In the genomic region with DNA sequence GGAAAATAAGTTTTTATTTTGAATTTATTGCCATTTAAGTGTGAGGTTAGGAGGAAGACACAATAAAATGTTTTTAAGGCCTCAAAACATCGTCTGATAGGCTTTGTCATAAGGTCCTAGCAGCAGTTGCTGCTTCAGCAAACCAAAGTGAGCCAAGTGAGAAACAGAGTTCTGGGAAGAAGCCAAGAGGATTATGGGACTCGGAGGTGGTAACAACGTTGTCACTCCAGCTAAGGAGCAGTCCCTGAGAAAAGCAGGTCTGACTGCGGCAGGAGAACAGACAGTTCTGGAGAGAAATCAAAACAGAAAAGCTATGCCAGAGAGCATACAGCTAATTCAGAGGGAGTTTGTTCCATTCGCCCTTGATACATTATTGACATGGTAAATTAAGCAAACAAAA, we compare ENCODE assay signal across 13 mouse cellular contexts.
"Had no signal": no experiment of that assay in that cellular context is flagged by ENCODE, and none has a peak within 500 bp of the region (broad histone marks: within the 10 kb centered on the region; RNA-seq: fewer than 3 reads in every experiment).

No protein-coding gene starts in this region.

- H3K27me3 ChIP-seq: limb, embryonic 15.5 days; liver, embryonic 12.5 days; midbrain, embryonic 15.5 days; neural tube, embryonic 13.5 days had no signal

- H3K36me3 ChIP-seq: limb, embryonic 15.5 days; liver, embryonic 12.5 days; midbrain, embryonic 10.5 days; midbrain, embryonic 15.5 days; neural tube, embryonic 13.5 days had no signal

- H3K4me2 ChIP-seq: limb, embryonic 15.5 days; liver, embryonic 12.5 days; lung, embryonic 14.5 days; midbrain, embryonic 15.5 days; neural tube, embryonic 13.5 days had no signal

- H3K4me1 ChIP-seq: limb, embryonic 15.5 days; liver, embryonic 12.5 days; midbrain, embryonic 15.5 days; neural tube, embryonic 13.5 days had no signal

- DNase-seq: lung, embryonic 14.5 days; lung, postnatal 10 days; lung, postnatal 4 days; retina, postnatal 1 day; right cerebral cortex, postnatal 4 days; thymus, adult 2 months; thymus, postnatal 25 days had no signal

- H3K4me3 ChIP-seq: layer of hippocampus, adult 2 months; limb, embryonic 15.5 days; liver, embryonic 12.5 days; midbrain, embryonic 10.5 days; midbrain, embryonic 15.5 days; neural tube, embryonic 13.5 days had no signal

- H3K27ac ChIP-seq: layer of hippocampus, adult 2 months; limb, embryonic 15.5 days; liver, embryonic 12.5 days; midbrain, embryonic 10.5 days; midbrain, embryonic 15.5 days; neural tube, embryonic 13.5 days had no signal

- H3K9me3 ChIP-seq: midbrain, embryonic 10.5 days; midbrain, embryonic 15.5 days had no signal

- ATAC-seq: liver, embryonic 12.5 days; midbrain, embryonic 15.5 days had no signal

- H3K9ac ChIP-seq: limb, embryonic 15.5 days; liver, embryonic 12.5 days; lung, embryonic 14.5 days; midbrain, embryonic 15.5 days; neural tube, embryonic 13.5 days had no signal
